Mouse (Mus musculus): ENCODE measurements around the gene 1700037H04Rik. TPM values are rescaled to one million over a fixed set of nuclear protein-coding genes. Genes with fewer than 3 reads are reported as not detected.
A peak's percentile ranks its signal among the peaks of the same experiment; 100 is the strongest.

1700037H04Rik gene
- total and polyA plus RNA-seq, 3 experiments, result 45.5 to 72.6 TPM; not detected in 1

DNA sequence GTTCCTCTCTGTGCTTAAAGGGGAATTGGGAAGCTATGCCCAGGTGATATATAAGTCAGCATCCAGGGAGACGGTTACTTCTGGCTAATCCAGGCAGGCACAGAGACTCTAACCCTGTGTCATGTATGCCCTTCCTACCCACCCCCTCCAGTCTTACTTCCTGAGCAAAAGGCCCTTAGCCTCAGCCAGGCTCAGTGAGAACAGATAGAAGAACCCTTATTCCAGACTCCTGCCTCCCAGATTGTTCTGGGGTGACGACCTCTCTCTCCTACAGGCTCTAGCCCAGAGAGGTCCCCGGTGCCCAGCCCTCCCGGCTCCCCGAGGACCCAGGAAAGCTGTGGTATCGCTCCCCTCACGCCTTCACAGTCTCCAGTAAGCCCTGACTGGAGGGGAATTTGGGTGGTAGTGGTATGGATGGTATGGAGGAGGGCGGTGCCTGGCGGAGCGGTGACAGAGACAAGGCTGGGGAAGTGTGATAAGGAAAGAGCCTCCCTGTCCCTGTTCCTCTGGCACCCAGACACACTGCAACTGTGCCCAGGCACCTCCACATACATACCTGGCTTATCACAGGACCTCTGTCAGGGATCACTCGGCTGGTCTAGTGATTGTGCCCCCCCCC, 24.3 kb downstream of the 1700037H04Rik start (continued):
- TF ChIP-seq ELF1 (IDR thresholded peaks at IDR 0.05; ENCODE audit: low read depth, low read length) (no peak), MXI1 (IDR thresholded peaks at IDR 0.05; ENCODE audit: low read depth, low read length) (no peak), TCF12 (IDR thresholded peaks at IDR 0.05; ENCODE audit: low read depth, low read length) (peak; percentile 87), EP300 (IDR thresholded peaks at IDR 0.05; ENCODE audit: low read depth in 1 of 2, low read length in 2 of 2) (peak; percentile 83 to 84)

- H3K27ac ChIP-seq (ENCODE audit: control insufficient read depth, low read depth, low read length), result no peak overlapping the region
- H3K9ac ChIP-seq (ENCODE audit: control insufficient read depth, low read depth, low read length, poor library complexity, severe bottlenecking), result no peak overlapping the region
- H3K4me1 ChIP-seq (ENCODE audit: control insufficient read depth in 1 of 2, insufficient read depth in 2 of 2, low read length in 2 of 2), result peaks cover 12 to 17% of the 10 kb centered on the region in 2 experiments
- H3K9me3 ChIP-seq (replicated peaks; ENCODE audit: insufficient read depth, low read length), result no peaks in the 10 kb centered on the region
- H3K27me3 ChIP-seq (ENCODE audit: control insufficient read depth in 1 of 2, insufficient read depth in 2 of 2, low read length in 2 of 2), result no peaks in the 10 kb centered on the region
- peaks cover 0 to 7% of the 10 kb centered on the region in 2 experiments; a peak in 2 of 4 replicates for H3K36me3 ChIP-seq (ENCODE audit: control insufficient read depth in 1 of 2, insufficient read depth in 2 of 2, low read length in 2 of 2)
- no peak for DNase-seq (ENCODE audit: low read depth, low spot score)
- no peak overlapping the region for H3K4me3 ChIP-seq (ENCODE audit: control insufficient read depth in 1 of 2, insufficient read depth in 1 of 2, low read depth in 2 of 2, low read length in 2 of 2)
- TF ChIP-seq NELFE (IDR thresholded peaks at IDR 0.05; ENCODE audit: low read depth, low read length) (no peak), EP300 (IDR thresholded peaks at IDR 0.05; ENCODE audit: low read depth in 1 of 2, low read length in 2 of 2) (no peak), UBTF (IDR thresholded peaks at IDR 0.05; ENCODE audit: borderline replicate concordance, insufficient read depth, low read depth, low read length) (no peak), USF2 (IDR thresholded peaks at IDR 0.05; ENCODE audit: borderline replicate concordance in 1 of 2, insufficient read depth in 1 of 2, low read depth in 1 of 2, low read length in 2 of 2) (no peak)
- no peaks in the 10 kb centered on the region for H3K79me2 ChIP-seq (ENCODE audit: control insufficient read depth, insufficient read depth, low read length, poor library complexity)
Observed at GRCm38 (mm10) chr2:131134826-131135400, 25.0 kb downstream of the 1700037H04Rik start.

- Histone ChIP-seq H3K4me1 (ENCODE audit: control insufficient read depth in 1 of 2, insufficient read depth in 2 of 2, low read length in 2 of 2) (peaks cover 15 to 22% of the 10 kb centered on the region in 2 experiments), H3K27ac (ENCODE audit: control insufficient read depth, low read depth, low read length) (no peak overlapping the region), H3K9ac (ENCODE audit: control insufficient read depth, low read depth, low read length, poor library complexity, severe bottlenecking) (no peak overlapping the region), H3K4me3 (ENCODE audit: control insufficient read depth in 1 of 2, insufficient read depth in 1 of 2, low read depth in 2 of 2, low read length in 2 of 2) (no peak overlapping the region), H3K27me3 (ENCODE audit: control insufficient read depth in 1 of 2, insufficient read depth in 2 of 2, low read length in 2 of 2) (no peaks in the 10 kb centered on the region), H3K79me2 (ENCODE audit: control insufficient read depth, insufficient read depth, low read length, poor library complexity) (no peaks in the 10 kb centered on the region), H3K9me3 (replicated peaks; ENCODE audit: insufficient read depth, low read length) (no peaks in the 10 kb centered on the region), H3K36me3 (ENCODE audit: control insufficient read depth in 1 of 2, insufficient read depth in 2 of 2, low read length in 2 of 2) (peaks cover 0 to 9% of the 10 kb centered on the region in 2 experiments; a peak in 2 of 4 replicates)
- TF ChIP-seq RAD21 (IDR thresholded peaks at IDR 0.05; ENCODE audit: low read depth, low read length), result no peak
- no peak for TF ChIP-seq USF1 (IDR thresholded peaks at IDR 0.05; ENCODE audit: low read depth, low read length)
- TF ChIP-seq MYC (IDR thresholded peaks at IDR 0.05; ENCODE audit: low read depth, low read length), result no peak
- no peak for TF ChIP-seq USF2 (IDR thresholded peaks at IDR 0.05; ENCODE audit: borderline replicate concordance in 1 of 2, insufficient read depth in 1 of 2, low read depth in 1 of 2, low read length in 2 of 2)
- TF ChIP-seq CHD1 (IDR thresholded peaks at IDR 0.05; ENCODE audit: low read depth, low read length), result no peak
- TF ChIP-seq MXI1 (IDR thresholded peaks at IDR 0.05; ENCODE audit: low read depth, low read length), result no peak
- TF ChIP-seq MAFK (IDR thresholded peaks at IDR 0.05; ENCODE audit: borderline replicate concordance, low read depth, low read length), result no peak
- no peak for TF ChIP-seq UBTF (IDR thresholded peaks at IDR 0.05; ENCODE audit: borderline replicate concordance, insufficient read depth, low read depth, low read length)
- DNase-seq (ENCODE audit: low read depth, low spot score), result no peak
Observed at GRCm38 (mm10) chr2:131134381-131134780, 25.5 kb downstream of the 1700037H04Rik start.
